ENCODE assay signal across 9 mouse cellular contexts in genomic region chr4:118543158-118543530, GRCm38 (mm10). TPM values are rescaled to one million over a fixed set of nuclear protein-coding genes. Genes with fewer than 3 reads are reported as not detected.
A peak's percentile ranks its signal among the peaks of the same experiment; 100 is the strongest.
DNase-seq lines count a peak whose midpoint lies in the region; ATAC-seq lines count a peak whose summit lies in the region.
"Had no signal": no experiment of that assay in that cellular context is flagged by ENCODE, and none has a peak within 500 bp of the region (broad histone marks: within the 10 kb centered on the region; RNA-seq: fewer than 3 reads in every experiment).

No protein-coding gene starts in this region.

- H3K27me3 ChIP-seq in erythroblast, embryonic 14.5 days (ENCODE audit: control insufficient read depth), result peaks cover 5% of the 10 kb centered on the region
- peaks cover 39% of the 10 kb centered on the region for H3K27me3 ChIP-seq in embryonic facial prominence, embryonic 10.5 days (replicated peaks; ENCODE audit: low read depth, poor library complexity, severe bottlenecking)
- H3K27me3 ChIP-seq in hindbrain, embryonic 13.5 days, result peaks cover 15% of the 10 kb centered on the region
- H3K27me3 ChIP-seq in limb, embryonic 11.5 days (ENCODE audit: control insufficient read depth, insufficient read depth, low read length), result 0 out of 2 replicates have a peak, but pooled peaks cover 2% of the 10 kb centered on the region
- no peaks in the 10 kb centered on the region for H3K27me3 ChIP-seq in midbrain, embryonic 14.5 days (ENCODE audit: control insufficient read depth, insufficient read depth, low read length)

- peak overlapping the region; percentile 48 for H3K4me3 ChIP-seq in erythroblast, embryonic 14.5 days (replicated peaks)
- H3K4me3 ChIP-seq in embryonic facial prominence, embryonic 10.5 days, result peak overlapping the region; percentile 53
- peak overlapping the region; percentile 29 for H3K4me3 ChIP-seq in hindbrain, embryonic 13.5 days
- peak overlapping the region; percentile 28 for H3K4me3 ChIP-seq in limb, embryonic 11.5 days (ENCODE audit: low read depth, low read length)
- H3K4me3 ChIP-seq in midbrain, embryonic 14.5 days (replicated peaks; ENCODE audit: low read depth, low read length), result peak overlapping the region; percentile 30

- H3K4me1 ChIP-seq in erythroblast, embryonic 14.5 days (ENCODE audit: control insufficient read depth), result peaks cover 8% of the 10 kb centered on the region
- peaks cover 34% of the 10 kb centered on the region for H3K4me1 ChIP-seq in embryonic facial prominence, embryonic 10.5 days
- H3K4me1 ChIP-seq in hindbrain, embryonic 13.5 days (replicated peaks), result peaks cover 14% of the 10 kb centered on the region
- no peaks in the 10 kb centered on the region; the same call in 1 of the 2 replicates for H3K4me1 ChIP-seq in limb, embryonic 11.5 days (ENCODE audit: control insufficient read depth, insufficient read depth, low read length)
- H3K4me1 ChIP-seq in midbrain, embryonic 14.5 days (ENCODE audit: control insufficient read depth, insufficient read depth, low read length), result 0 out of 2 replicates have a peak, but pooled peaks cover 7% of the 10 kb centered on the region

- DNase-seq in embryonic facial prominence, embryonic 10.5 days (ENCODE audit: low spot score), result peak; percentile 21
- peak; percentile 29 for DNase-seq in limb, embryonic 11.5 days (ENCODE audit: low spot score)
- DNase-seq in midbrain, embryonic 14.5 days, result peak; percentile 1
- DNase-seq in spleen, postnatal 10 days (ENCODE audit: low spot score in 2 of 2), result no peak
- no peak for DNase-seq in B cell, adult 2 months

- H3K36me3 ChIP-seq in erythroblast, embryonic 14.5 days (ENCODE audit: control insufficient read depth), result peaks cover 2% of the 10 kb centered on the region; the same call in 1 of the 2 replicates
- H3K36me3 ChIP-seq in embryonic facial prominence, embryonic 10.5 days (replicated peaks), result no peaks in the 10 kb centered on the region
- H3K36me3 ChIP-seq in hindbrain, embryonic 13.5 days, result no peaks in the 10 kb centered on the region
- no peaks in the 10 kb centered on the region for H3K36me3 ChIP-seq in limb, embryonic 11.5 days (ENCODE audit: control insufficient read depth, insufficient read depth, low read length)
- H3K36me3 ChIP-seq in midbrain, embryonic 14.5 days (ENCODE audit: control insufficient read depth, insufficient read depth, low read length), result no peaks in the 10 kb centered on the region

- H3K9me3 ChIP-seq in erythroblast, embryonic 14.5 days (ENCODE audit: control insufficient read depth, low read length), result no peaks in the 10 kb centered on the region
- peaks cover 8% of the 10 kb centered on the region for H3K9me3 ChIP-seq in embryonic facial prominence, embryonic 10.5 days
- peaks cover 3% of the 10 kb centered on the region for H3K9me3 ChIP-seq in hindbrain, embryonic 13.5 days
- H3K9me3 ChIP-seq in limb, embryonic 11.5 days (ENCODE audit: control insufficient read depth, low read length), result no peaks in the 10 kb centered on the region
- no peaks in the 10 kb centered on the region for H3K9me3 ChIP-seq in midbrain, embryonic 14.5 days (ENCODE audit: control insufficient read depth, low read length)

- no peak overlapping the region for H3K27ac ChIP-seq in embryonic facial prominence, embryonic 10.5 days (replicated peaks)
- no peak overlapping the region for H3K27ac ChIP-seq in hindbrain, embryonic 13.5 days
- H3K27ac ChIP-seq in limb, embryonic 11.5 days (replicated peaks; ENCODE audit: low read depth, low read length), result no peak overlapping the region
- H3K27ac ChIP-seq in midbrain, embryonic 14.5 days (replicated peaks; ENCODE audit: low read depth, low read length), result no peak overlapping the region

- 16% methylated on average over 13 of the region's 13 CpGs for WGBS in embryonic facial prominence, embryonic 10.5 days
- 23% methylated on average over 13 of the region's 13 CpGs for WGBS in hindbrain, embryonic 13.5 days
- WGBS in limb, embryonic 11.5 days, result 17% methylated on average over 13 of the region's 13 CpGs
- WGBS in midbrain, embryonic 14.5 days, result 20% methylated on average over 13 of the region's 13 CpGs

- ATAC-seq in erythroblast, adult 5-6 weeks (replicated peaks; ENCODE audit: low FRiP score, poor library complexity, severe bottlenecking), result no peak
- no peak for ATAC-seq in hindbrain, embryonic 13.5 days (ENCODE audit: low FRiP score)
- ATAC-seq in limb, embryonic 11.5 days (ENCODE audit: insufficient number of reproducible peaks, low FRiP score, low TSS enrichment, low read depth), result no peak
- no peak for ATAC-seq in midbrain, embryonic 14.5 days (ENCODE audit: low FRiP score, low TSS enrichment)

- H3K9ac ChIP-seq in hindbrain, embryonic 13.5 days, result no peak overlapping the region
- H3K9ac ChIP-seq in limb, embryonic 11.5 days (ENCODE audit: low read length), result no peak overlapping the region
- no peak overlapping the region for H3K9ac ChIP-seq in midbrain, embryonic 14.5 days (replicated peaks; ENCODE audit: low read length)

- H3K4me2 ChIP-seq in hindbrain, embryonic 13.5 days, result peak overlapping the region; percentile 57
- peak overlapping the region; percentile 55 for H3K4me2 ChIP-seq in limb, embryonic 11.5 days (ENCODE audit: low read depth, severe bottlenecking)
- H3K4me2 ChIP-seq in midbrain, embryonic 14.5 days (ENCODE audit: low read length), result peak overlapping the region; percentile 58

RNA-seq across cellular contexts. Expression of gene Tmem125, which starts 0.7 kb away (rescaled TPM):
- not detected in 2 replicates for polyA plus RNA-seq in erythroblast, embryonic 14.5 days (2012)
- not detected in 2 replicates for total RNA-seq in erythroblast, adult 5-6 weeks (2015; ENCODE audit: low replicate concordance)
- total RNA-seq in erythroblast, adult 5-6 weeks (2017; ENCODE audit: low replicate concordance), result not detected in 2 replicates
- polyA plus RNA-seq in embryonic facial prominence, embryonic 10.5 days (2016; fragmentation: Nextera tagmentation; extraction: Ambion mirVana), result 0.79 and 1.1 TPM in 2 replicates
- 0.12 and 0.13 TPM in 2 replicates for polyA plus RNA-seq in hindbrain, embryonic 13.5 days (2015; fragmentation: Nextera tagmentation; extraction: Ambion mirVana)
- 0.27 and 0.33 TPM in 2 replicates for polyA plus RNA-seq in limb, embryonic 11.5 days (2014; fragmentation: Nextera tagmentation; extraction: Ambion mirVana)
- not detected in 2 replicates for polyA plus RNA-seq in midbrain, embryonic 14.5 days (2014; fragmentation: Nextera tagmentation; extraction: Ambion mirVana)

RNA-seq across cellular contexts. Expression of gene 2610528J11Rik, which starts 16.3 kb away (rescaled TPM):
- 0.05 TPM in 1 of 2 replicates, not detected in the other for polyA plus RNA-seq in erythroblast, embryonic 14.5 days (2012)
- not detected in 2 replicates for total RNA-seq in erythroblast, adult 5-6 weeks (2015; ENCODE audit: low replicate concordance)
- total RNA-seq in erythroblast, adult 5-6 weeks (2017; ENCODE audit: low replicate concordance), result not detected in 2 replicates
- 3.9 TPM in 2 replicates for polyA plus RNA-seq in embryonic facial prominence, embryonic 10.5 days (2016; fragmentation: Nextera tagmentation; extraction: Ambion mirVana)
- polyA plus RNA-seq in hindbrain, embryonic 13.5 days (2015; fragmentation: Nextera tagmentation; extraction: Ambion mirVana), result not detected in 2 replicates
- polyA plus RNA-seq in limb, embryonic 11.5 days (2014; fragmentation: Nextera tagmentation; extraction: Ambion mirVana), result 1.0 and 1.6 TPM in 2 replicates
- not detected in 2 replicates for polyA plus RNA-seq in midbrain, embryonic 14.5 days (2014; fragmentation: Nextera tagmentation; extraction: Ambion mirVana)
- total RNA-seq: heart, postnatal 36 days had no signal

RNA-seq across cellular contexts. Expression of gene Tie1, which starts 53.3 kb away (rescaled TPM):
- 0.08 and 0.10 TPM in 2 replicates for polyA plus RNA-seq in erythroblast, embryonic 14.5 days (2012)
- not detected in 2 replicates for total RNA-seq in erythroblast, adult 5-6 weeks (2015; ENCODE audit: low replicate concordance)
- total RNA-seq in erythroblast, adult 5-6 weeks (2017; ENCODE audit: low replicate concordance), result 0.85 TPM in 1 of 2 replicates, not detected in the other
- 15.4 and 16.5 TPM in 2 replicates for polyA plus RNA-seq in embryonic facial prominence, embryonic 10.5 days (2016; fragmentation: Nextera tagmentation; extraction: Ambion mirVana)
- polyA plus RNA-seq in hindbrain, embryonic 13.5 days (2015; fragmentation: Nextera tagmentation; extraction: Ambion mirVana), result 17.7 and 18.7 TPM in 2 replicates
- polyA plus RNA-seq in limb, embryonic 11.5 days (2014; fragmentation: Nextera tagmentation; extraction: Ambion mirVana), result 9.9 and 12.6 TPM in 2 replicates
- 8.1 and 12.0 TPM in 2 replicates for polyA plus RNA-seq in midbrain, embryonic 14.5 days (2014; fragmentation: Nextera tagmentation; extraction: Ambion mirVana)

Comparison
In these comparisons a context has a peak if more than half of its experiments do, and no peak if none do; other contexts are left out.
1. DNase-seq: peak in embryonic facial prominence, embryonic 10.5 days (single experiment), limb, embryonic 11.5 days (single experiment) and midbrain, embryonic 14.5 days (single experiment); none in spleen, postnatal 10 days (0 of 2) and B cell, adult 2 months (0 of 2).
2. Peak in every context shown above with its lines, with median percentiles within 50 percentile points of each other: H3K4me3 ChIP-seq and H3K4me2 ChIP-seq.